Mouse (Mus musculus) testis, postnatal 14 days (tissue): ENCODE results near the gene Gtpbp3.

ENCODE experiments used
- DNase-seq: peaks from one replicate; pipeline ENCODE4 v3.0.0; 2021; ENCODE audit warnings: low spot score

Gtpbp3 gene

DNA sequence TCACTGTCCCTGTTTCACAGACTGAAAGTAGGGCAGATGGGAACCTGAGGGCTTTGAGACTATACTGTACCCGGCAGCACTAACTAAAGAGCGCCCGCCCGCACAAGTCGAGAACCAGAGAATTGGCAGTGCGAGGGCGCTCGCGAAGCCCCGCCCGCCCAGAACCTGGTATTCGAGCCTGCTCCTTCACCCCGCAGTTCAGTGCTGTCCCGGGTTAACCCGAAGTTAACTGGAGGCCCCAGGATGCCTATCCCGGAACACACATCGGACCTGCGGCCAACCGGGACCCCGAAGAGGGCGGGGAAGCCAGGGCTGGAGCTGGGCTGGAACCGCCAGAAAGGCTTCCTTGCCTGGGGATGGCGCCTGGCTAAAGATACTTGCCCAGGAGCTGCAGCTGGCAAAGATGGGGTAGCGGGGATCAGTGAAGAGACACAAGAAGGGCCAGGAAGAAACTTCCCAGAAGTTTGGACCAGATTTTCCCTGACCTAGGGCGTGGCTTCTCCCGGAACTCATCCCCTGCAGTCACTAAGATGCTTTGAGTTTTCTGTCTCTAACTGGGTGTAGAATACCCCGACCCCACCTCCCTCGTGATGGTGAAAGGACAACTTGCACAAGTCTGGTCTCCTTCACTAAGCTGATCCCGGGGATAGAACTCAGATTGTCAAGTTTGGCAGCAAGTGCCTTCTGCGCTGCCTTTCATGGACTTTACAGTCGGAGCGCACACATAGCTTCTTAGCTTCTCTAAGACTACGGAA lies at the start of gene Gtpbp3:
TSS of gene Gtpbp3 (plus strand) at position 413 of the 755 bp plus-strand sequence.
- peak; percentile 82 for DNase-seq

DNA sequence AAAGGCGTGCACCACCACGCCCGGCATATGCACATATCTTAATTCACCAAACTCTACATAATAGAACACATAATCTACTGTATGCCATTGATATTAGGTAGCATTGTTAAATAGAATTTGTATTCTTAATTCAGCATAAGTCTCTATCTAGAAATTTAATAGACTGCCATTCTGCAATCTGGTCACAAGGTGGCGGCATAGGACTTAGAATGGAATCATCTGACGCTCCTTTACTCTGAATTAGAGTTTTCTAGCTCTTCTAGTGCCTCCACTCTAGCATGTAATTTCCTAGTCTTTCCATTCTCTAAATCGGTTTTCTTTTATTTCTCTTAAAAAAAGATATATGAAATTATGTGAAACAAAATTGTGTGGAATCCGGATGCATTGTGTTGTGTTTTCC lies 46.5 kb upstream of the Gtpbp3 start:
- no peak for DNase-seq

DNA sequence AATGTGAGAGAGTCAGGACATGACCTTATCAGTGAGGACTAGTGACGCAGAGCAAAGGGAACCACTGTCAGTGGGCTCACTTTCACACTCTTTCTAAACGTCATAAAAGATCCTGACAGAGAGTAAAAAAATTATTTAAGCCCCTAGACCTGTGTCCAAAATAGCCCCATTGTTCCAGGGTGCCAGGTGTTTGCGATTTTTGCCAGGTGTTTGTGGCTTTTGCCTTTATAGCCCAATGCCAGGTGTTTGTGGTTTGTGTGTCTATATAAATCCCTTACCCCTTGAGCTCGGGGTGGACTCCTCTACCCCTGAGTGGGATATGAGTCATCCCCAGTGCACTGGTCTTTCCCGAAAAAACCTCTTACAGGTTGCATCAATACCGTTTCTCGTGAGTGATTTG lies 42.8 kb upstream of the Gtpbp3 start:
- DNase-seq, result no peak

DNA sequence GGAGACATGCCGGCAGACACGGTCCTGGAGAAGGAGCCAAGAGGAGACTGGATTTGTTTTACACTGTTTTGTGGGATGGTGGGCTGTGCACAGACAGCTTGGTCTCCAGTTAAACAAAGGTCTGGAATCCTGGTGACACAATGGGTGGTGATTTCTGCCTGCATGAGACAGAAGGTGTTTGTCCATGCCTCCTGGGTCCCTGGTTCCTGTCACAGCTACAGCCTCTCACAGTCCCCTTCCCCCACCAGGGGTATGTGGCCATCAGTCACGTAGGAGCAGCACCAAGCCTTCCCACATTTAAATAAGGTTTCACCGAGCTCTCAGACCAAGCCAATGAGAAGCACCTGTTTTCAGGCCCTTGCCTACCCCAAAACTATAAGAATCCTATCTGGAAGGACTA lies 36.6 kb upstream of the Gtpbp3 start:
- no peak for DNase-seq

DNA sequence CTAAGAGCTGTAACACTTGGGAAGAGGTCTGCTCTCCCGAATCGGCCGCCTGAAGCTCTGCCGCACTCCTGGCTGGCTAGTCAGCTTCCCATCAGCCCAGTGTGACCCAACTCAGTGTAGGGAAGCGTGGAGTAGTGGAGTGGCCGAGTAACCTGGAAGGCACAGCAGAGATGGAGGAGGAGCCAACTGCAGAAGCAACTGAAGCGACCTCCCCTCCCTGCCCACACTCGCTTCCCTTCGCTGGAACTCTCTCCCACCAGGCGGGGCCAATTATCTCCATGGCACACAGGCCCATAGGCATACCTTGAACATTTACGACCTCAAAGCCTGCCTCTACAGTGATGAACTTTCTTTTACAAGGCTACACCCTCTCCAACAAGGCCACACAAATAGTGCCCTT lies 36.1 kb upstream of the Gtpbp3 start:
- no peak for DNase-seq

DNA sequence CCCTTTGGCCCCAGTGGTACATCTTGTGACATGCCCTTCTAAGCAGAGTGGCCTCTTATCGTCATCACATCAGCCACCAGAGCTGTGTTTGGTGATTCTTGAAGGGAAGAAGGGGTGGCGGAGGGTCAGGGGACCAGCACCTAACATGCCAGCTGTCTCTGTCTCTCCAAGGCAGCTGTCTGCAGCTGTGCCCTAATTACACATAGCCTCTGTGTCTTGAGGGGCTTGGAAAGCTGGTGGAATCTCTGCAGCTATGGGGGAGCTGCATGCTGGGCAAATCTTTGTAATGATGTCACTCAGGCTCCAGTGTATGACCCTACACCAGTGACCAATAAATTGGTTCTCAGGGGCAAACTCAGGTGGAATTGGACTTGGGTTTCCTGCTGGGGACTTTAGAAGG lies 35.2 kb upstream of the Gtpbp3 start:
- no peak for DNase-seq

DNA sequence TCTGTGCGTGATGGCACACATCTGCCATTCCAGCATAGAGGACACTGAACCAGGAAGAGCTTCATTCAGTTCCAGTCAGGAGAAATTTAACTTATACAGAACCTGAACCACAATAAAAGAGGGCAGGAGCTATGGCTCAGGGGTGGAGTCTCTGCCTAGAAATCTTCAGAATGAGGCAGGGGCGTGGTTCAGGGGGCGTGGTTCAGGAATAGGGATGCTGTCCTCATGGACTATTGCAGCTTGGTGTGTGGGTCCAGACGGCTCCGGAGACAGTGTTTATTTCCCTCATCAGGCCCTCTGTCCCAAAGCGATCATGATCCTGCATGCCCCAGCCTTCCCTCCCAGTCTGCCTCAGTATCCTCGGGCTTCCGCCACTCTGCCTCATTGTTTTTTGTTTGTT lies 33.2 kb upstream of the Gtpbp3 start:
- DNase-seq, result no peak

DNA sequence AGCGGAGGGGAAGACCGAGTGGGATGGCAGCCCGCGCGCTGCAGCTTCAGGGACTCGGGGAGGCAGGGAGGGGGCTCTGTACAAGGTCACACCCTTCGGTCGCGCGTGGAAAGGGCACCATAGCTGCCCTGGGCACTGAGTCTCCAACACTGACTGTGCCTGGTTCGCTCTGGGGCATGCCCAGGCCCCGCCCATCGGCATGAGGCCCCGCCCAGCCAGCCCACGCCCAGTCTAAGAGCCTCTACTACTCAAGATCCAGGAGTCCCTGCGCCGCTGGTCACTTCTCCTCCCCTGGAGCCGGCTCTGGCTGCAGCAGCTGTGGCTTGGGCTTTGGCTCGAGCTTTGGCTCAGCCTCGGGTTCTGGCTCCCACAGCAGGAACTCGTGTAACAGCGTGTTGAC lies 31.0 kb upstream of the Gtpbp3 start:
- DNase-seq, result no peak

DNA sequence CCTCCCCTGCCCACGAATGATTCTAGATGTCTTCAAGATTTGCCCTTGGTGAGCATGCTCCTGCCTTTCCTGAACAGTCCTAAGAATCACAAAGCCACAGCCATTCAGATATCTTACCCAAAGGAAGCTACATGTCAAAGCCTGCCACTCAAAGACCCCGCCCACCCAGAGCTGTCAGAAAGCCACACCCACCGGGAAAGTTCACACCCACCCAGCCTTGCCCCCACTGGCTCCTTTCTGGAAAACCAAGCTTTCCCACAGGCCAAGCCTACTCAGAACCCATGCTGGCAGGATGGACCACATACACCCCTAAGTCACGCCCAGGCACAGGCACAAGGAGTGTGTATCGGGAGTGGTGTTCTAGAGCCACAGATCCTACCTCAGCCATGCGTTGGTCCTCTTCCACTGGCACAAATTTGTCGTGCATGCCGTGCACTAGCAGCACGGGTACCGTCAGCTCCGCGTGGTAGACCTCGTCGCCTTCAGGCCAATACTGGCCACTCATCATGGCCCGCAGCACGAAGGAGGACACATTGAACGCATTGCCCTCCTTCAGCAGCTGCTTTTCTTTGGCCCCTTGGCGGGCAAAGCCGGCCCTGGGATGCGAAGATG lies 30.1 kb upstream of the Gtpbp3 start:
- DNase-seq, result no peak

DNA sequence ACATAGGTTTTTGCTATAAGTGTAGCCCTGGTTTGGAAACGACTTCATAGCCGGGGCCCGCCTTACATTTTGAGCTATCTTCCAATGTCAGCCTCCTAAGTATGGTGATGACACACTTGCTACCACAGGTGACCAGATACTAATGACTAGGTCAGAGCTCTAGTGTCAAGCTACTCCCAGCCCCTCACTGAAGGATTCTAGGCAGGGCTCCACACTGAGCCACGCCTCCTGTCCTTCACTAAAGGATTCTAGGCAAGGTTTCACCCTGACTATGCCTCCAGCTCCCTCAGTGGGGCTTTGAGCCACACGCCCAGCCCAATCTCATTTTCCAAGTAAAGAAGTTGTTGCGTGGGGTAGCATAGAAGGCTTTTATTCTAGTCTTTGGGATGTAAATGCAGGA lies 27.2 kb upstream of the Gtpbp3 start:
- DNase-seq, result no peak

DNA sequence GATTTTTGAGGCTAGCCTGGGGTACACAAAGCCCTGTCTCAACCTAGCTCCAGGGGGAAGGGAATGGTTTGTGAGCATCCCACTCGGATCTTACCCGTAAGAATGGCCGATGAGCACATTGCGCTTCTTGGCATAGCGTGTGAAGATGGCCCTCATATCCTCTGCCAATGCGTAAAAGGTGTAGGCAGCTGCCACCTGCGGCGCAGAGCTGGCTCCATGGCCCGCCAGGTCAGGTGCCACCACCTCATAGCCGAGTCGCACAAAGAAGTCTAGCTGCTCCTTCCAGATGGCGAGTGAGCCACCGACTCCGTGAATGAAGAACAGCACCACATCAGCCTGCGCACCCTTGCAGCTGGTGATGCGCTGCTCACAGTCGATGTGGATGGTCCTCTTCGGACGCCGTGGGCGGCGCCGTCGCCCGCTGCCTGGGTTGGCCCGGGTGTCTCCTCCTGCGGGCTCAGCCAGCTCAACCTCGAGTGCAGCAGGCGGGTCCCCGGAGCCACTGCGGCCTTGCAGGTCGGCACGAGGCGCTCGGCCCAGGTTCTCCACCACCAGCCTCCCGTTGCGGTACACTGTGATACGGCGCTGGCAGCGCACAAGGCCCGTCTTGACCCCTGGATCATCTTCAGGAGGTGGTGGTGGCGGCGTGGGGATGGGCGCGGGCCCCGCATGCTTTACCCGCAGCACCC lies 26.6 kb upstream of the Gtpbp3 start:
- DNase-seq, result no peak

DNA sequence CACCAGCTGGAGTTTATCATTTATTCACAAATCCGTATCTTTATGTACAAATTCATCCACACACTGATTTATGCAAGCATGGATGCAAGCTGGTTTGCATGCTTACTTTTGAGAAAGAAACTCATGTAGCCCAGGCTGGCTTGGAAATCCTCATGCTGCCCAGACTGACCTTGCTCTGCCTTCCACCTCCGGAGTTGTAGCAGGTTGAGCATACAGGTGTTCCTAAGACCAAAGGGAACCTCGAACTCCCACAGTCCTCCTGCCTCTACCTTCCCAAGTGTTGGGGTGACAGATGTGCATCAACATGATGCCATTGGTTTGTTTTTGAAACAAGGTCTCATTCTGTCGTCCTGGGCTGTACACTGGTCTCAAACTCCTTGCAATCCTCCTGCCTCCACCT lies 25.7 kb upstream of the Gtpbp3 start:
- no peak for DNase-seq

DNA sequence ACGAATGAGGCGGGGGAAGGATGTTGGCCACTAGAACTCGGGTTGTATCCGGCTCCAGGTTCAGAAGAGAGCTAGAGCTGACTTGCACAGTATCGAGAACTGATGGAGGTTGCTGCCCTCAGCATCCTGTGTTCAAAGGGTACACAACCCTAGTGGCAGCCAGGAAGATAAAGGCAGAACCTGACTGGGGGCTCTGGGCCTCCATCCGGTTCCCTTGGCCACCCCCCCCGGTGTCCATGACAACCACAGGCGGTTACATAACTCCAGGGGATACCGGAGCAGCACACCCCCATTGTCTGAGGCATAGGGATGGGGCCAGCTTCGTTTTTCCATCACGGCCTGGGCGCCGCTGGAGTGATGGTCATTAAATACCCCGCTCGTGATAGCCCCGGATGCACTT lies 25.1 kb upstream of the Gtpbp3 start:
- DNase-seq, result no peak

DNA sequence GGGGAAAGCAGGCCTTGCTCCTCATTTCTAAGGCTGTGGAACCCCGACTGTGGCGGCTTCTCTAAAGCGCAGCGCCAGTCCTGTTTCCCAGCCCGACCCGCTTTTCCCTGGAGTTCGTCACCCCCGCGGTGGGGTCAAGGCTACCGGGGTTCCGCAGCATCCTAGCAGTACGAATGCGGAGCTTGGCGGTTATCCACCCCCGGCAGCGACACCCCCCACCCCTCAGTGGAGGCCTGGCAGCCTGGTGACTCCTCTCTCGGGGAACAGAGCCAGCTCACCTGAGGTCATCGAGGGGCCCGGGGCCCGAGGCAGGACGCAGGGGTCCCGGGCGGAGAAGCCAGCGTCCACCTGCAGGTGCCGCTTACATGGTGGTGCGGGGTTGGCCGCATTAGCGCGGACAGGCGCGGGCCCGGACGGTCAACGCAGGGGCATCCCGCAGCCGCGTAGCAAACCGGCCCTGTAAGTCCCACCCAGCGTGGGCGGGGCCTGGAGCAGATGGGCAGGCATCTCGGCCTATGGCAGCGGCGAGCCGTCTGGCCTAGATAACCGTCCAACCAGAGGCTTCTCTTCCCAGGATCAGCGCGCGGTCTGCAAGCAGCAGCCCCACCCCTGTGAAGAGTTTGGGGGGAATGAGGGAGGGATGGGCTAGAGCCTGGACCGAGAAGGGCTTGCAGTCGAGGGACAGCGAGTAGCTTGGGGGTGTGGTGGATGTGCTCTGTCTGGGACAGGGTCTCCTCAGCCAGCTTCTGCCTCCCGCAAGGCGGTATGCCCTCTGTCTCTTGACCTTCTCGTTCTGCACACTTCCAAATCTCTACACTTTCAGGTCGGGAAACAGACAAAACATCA lies 24.5 kb upstream of the Gtpbp3 start, which contains the start of gene Abhd8:
TSS of gene Abhd8 (minus strand) at position 468 of the 846 bp plus-strand sequence.
- DNase-seq, result peak; percentile 94

DNA sequence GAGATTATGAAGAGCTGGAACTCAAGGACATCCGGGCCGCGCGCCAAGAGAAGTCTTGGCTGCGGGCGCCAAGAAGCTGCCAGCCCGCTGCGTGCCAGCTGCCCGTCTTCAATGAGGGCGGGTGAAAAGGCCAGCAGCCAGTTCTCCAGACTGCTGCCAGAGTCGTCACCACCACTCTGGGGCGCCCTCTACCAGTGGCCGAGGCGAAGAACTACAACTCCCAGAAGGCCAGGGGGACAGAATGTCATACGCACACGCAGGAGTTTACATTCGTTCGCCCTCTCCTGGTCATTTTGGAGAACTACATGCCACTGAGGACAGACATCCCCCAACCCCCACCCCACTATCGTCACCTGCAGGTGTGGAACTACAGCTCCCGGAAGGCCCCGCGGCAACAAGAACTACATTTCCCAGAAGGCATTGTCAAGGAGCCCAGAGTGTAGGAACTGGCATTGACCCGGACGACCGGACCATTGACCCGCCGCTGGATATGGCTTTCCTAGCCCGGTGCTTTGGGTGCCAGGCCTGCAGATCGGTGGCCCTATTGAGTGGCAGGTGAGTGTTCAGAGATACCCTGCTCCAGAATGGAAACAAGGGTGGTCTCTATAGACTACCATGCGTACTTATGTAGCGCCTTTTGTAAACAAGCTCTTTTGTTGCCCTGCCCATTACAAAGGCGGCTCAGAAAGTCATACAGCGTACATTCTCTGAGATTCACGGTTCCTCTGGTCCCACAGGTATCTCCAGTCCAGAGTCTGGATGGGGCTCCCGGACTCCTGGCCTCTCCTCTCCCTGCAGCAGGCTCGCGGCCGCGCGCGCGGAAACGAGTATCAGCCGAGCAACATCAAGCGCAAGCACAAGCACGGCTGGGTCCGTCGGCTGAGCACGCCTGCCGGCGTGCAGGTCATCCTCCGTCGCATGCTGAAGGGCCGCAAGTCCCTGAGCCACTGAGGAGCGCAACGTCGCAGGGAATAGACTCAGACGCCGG lies 23.1 kb upstream of the Gtpbp3 start, which contains the start of gene Mrpl34:
TSS of gene Mrpl34 (plus strand) at position 447 of the 988 bp plus-strand sequence.
- DNase-seq, result peak; percentile 95

DNA sequence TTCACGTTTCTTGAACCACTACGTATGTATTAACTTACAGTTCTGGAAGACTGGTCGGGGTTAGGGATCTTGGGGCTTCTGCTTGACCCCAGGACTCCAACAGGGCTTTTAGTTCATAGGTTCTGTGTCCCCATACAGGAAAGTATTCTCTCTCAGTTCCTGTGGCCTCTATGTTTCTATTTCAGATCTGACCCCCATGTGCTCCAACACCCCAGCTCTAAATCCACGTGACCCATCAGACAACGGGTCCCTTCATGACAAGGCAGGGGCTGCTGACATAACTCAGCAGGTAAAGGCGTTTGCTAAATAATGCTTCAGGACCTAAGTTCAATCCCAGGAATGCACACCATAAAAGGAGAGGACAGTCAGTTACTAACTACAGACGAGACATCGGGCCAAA lies 22.2 kb upstream of the Gtpbp3 start:
- no peak for DNase-seq

DNA sequence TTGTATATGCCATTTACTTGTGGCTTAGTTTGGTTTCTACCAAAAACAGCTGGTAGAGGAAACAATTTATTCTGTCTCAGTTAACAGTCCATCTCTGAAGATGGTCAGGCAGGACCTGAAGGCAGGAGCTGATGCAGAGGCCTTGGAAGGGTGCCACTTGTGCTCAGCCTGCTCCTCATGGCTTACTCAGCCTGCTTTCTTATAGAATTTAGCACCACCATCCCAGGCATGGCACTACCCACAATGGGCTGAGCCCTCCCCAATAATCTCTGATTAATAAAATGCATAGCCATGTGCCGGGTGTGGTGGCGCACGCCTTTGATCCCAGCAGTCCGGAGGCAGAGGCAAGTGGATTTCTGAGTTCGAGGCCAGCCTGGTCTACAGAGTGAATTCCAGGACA lies 21.7 kb upstream of the Gtpbp3 start:
- DNase-seq, result no peak

DNA sequence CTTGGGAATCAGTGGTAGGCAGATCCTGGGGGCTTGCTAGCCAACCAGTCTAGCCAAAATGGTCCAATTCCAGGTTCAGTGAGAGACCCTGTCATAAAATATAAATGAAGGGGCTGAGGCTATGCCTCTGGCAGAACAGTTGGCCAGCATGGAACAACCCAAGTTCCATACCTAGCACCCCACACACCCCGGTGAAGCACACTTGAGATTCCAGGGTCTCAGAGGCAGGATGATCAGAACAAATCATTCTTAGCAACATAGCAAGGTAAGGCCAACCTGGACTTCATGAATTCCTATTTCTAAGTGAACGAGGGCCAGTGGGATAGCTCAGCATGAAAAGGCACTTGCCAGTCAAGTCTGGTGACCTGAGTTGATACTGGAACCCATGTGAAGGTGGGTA lies 20.7 kb upstream of the Gtpbp3 start:
- DNase-seq, result no peak

DNA sequence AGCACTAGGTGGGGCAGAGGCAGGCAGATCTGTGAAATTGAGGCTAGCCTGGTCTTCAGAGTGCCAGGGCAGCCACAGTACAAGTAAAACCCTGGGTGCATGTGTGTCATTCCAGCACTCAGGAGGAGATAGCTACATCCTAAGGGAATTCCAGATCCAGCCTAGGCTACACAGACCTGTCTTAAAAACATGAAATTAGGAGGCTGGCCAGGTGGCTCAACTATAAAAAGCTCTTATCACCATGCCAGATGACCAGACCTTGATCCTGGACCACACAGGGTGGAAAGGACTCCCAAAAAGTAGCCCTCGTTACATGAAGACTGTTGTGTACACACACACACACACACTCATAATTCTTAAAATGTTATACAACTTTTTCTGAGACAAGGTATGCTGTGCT lies 19.9 kb upstream of the Gtpbp3 start:
- DNase-seq, result no peak

DNA sequence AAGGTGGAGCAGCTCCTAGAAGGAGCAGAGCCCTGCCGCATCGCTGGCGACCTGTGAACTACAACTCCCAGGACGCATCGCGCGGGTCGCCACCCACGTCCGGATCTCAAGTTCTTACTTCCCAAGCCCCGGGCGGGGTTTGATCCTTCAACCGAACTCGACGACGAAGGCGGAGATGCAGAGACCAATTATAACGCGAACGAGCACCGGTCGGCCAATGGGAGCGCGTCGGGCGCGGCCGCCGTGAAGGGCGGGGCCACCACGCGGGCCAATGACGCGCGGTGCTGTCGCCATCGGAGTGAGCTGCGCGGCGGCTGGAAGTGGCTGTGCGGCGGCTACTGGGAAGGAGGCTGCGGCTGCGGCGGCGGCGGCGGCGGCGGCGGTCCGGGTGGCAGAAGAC lies 19.0 kb upstream of the Gtpbp3 start, which contains the start of gene Dda1:
TSS of gene Dda1 (plus strand) at position 284 of the 400 bp plus-strand sequence.
- peak; percentile 98 for DNase-seq

DNA sequence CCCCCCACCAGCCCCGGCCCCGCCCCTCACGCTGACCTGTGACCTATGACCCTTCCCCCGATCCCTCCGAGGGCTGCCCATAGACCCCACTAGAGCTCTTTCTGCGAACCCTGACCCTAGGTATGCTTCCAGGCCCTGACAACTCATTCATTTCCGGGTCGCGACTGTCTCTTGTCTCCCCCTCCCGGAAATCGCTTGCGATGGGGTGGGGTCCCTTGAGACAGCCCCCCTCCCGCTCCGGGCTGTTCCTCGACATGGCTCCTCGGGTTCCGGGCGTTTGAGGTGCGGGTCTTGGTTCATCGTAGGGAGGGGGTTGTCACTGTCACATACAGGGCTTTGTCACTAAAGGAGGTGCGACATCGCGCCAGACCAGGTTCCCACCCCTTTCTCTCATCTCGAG lies 18.5 kb upstream of the Gtpbp3 start:
- peak; percentile 83 for DNase-seq
